Mouse (Mus musculus) olfactory bulb, adult 2 months (tissue): ENCODE measurements around the gene Ezh1.

Experiments
- CTCF ChIP-seq: fragments of 200-500 bp; IDR thresholded peaks from 2 replicates; pipeline ENCODE4 v1.5.1; 2012; ENCODE audit warnings: low read depth, mild to moderate bottlenecking, low read length, moderate library complexity; ENCODE audit not compliant: insufficient read depth
- POLR2A ChIP-seq: fragments of 200-500 bp; IDR thresholded peaks from 2 replicates; pipeline ENCODE4 v1.6.1; 2012; ENCODE audit warnings: mild to moderate bottlenecking, low read depth, low read length, moderate library complexity; ENCODE audit not compliant: insufficient read depth

DNA sequence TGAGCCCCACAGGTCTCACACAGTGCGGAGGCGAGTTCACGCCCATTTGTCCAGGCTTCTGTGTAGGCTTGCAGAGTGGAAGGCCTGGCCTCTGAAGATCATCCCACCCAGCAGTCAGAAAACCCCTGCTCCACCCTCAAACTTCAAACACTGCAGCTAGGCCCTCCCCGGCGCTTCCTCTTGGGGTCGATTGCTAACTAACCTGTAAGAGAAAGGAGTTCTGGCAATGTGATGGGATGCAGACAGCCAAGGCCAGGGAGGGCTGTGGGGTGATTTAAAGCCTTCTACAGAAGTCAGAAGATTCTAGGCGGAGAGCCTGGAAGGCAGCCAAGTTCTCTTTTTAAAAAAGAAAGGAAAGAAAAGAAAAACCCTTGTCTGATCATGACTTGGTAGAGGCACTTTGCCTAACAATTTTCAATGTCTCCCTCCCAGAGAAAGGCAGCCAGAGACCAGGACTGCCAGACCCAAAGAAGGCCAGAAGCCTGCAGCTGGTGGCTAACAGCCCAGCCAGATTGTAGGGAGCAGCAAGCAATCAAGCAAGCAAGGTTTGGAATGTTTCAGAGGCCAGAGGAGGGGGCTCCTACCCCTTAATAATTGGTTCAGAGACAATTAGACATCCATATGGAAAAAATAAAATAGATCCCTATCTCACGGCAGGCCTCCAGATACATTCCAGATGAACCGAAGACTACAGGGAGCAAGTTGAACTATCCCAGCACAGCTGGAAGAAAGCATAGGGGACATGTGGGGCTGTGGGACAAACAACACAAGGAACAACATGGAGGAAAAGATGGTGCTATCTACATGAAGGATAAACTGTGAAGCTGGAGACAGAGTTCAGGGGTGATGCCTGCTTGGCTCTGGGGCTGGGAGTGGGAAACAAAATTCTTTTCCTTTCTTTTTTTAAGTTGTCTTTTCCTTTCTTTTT lies 76.8 kb downstream of the Ezh1 start:
- no peak for TF ChIP-seq POLR2A
- TF ChIP-seq CTCF, result no peak
